Mouse (Mus musculus) left cerebral cortex, postnatal 36 days (tissue): ENCODE measurements around the gene Celsr2. TPM values are rescaled to one million over a fixed set of nuclear protein-coding genes. Genes with fewer than 3 reads are reported as not detected.
A peak's percentile ranks its signal among the peaks of the same experiment; 100 is the strongest.

Experiments used
- DNase-seq, 2 experiments: peaks; one replicate each; pipeline ENCODE4 v3.0.0; 2021 to 2022; ENCODE audit warnings: low spot score in 2 of 2, mixed read lengths in 1 of 2
- intact Hi-C: fragments of 180-260 bp; cut with DNase I; formaldehyde crosslinking; loops from one replicate; pipeline ENCODE4 v1.15.1; 2025
- total RNA-seq, 2 experiments: library from RNA; stranded (reverse); gene quantifications; 2 replicates each; pipeline ENCODE4 v1.2.3; 2021

Celsr2 gene
- total RNA-seq: 100 to 1,000 TPM; 168 to 174 TPM

DNA sequence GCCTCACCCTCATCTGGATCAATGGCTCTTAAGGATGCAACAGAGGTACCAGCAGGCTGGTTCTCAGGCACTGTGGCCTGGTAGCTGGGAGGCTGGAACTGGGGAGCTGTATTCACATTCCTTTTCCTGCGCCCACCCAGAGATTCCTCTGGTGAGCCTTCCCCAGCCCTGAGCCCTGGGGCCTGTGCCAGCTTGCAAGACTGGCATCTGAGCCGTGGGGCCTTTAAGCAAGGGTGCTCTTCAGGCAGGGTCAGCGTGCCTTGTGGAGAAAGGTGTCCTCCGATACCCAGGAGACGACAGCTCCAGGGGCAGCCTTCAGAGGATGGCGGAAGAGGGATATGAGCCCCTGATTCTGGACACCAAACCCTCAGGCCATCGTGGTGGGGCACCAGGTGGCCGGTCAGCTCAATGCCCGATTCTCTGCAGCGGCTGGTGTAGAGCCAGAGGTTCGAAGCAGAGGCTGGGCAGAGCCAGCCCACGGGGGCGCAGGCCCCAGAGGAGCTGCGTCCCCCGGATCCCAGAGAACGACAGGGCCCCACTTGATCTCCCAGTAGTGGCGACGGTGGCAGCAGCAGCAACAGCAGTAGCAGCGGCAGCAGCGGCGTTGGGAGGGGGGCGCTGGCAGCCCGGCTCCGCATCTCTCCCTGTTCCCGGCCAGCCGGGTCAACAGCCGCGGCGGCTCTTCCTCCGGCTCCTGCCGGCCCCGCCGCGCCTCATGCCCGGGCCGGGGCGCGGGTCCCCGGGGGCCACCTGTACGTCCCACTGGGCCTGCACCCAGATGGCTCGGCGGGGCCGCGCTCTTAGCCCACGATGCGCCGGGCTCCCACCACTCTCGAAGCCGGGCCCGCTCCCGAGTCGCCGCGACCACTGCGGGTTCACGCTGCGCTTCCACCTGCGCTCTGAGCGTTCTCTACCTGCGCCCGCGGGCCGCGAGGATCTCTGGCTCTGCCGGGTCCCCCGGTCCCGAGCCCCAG is at the start of gene Celsr2:
TSS of gene Celsr2 (minus strand) at position 696 of the 974 bp plus-strand sequence.
- DNase-seq: peak in 1 of 2 experiments; percentile 66
- intact Hi-C loops: no loop called here

DNA sequence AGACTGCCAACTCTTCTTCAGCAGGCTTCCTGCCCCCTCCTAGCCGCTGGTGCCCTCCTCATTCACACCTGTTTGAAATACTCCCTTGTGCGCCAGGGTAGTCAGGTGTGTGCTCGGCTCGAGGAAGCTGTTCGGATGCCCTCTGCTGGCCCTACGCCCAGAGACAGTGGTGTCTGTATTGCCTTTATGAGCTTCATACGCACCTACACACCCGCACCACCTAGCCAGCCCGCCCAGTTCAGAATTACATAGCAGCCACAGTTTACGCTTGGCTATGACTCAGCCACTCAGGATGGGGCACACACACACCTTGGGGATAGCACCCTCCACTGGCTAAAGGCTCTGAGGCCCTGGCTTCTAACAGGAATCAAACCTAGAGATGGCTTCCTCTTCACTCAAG is 43.5 kb upstream of the Celsr2 start:
- DNase-seq: no peak
- intact Hi-C loops: no loop called here

DNA sequence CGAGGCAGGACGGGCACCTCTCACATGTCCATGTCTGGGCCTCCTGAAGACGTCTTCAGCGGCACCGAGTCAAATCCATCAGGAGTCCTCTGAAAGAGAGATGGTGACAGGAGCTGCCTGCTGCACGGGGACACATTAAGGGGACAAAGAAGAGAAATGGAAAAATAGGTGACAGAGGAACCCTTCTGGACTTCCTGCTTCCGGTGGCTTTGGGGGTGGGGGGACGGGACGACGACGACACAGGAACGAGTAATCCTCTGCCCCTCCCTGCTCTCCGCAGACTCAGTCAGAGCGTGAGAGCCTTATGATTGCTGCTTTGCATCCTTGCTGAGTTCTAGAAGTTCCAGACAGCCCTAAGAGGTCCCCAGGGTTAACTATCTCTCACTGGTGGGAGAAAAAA is 43.0 kb upstream of the Celsr2 start:
- no peak for DNase-seq
- intact Hi-C loops: no loop called here

DNA sequence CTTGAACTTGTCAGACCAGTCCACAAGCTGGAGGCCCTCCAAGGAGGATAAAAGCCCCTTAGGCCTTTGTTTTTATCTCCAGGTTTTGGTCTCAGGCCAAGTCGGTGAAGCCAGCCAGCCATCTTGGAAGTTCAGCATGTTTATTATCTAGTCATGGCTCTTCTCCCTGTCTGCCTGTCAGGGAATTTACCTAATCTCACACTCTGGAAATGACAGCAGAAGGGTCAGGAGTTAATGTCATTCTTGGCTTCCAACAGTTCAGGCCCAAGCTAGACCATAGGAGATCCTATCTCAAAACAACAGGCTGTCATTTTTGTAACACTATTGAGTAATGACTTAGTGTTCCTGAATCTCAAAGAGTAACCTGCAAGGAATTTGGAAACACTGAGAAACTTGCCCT is 38.8 kb upstream of the Celsr2 start:
- intact Hi-C loops: no loop called here

DNA sequence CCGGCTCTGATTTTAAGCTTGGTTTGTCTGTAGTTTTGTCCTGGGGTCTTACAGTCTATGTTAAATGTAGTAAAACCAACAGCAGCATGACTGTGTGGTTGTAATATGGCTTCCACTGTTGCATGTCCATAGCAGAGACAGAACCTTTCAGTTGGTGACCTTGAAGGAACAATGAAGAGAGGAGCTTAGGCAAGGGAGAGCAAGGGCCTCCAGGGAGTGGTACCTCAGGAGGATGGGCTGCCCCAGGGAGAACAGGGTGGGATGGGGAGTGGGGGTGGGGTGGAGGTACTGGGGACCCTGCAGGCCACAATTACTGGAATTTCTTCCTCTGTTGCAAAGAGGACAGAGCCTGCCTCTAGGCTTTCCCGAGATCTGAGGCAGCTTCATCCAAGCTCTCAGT is 36.6 kb upstream of the Celsr2 start:
- intact Hi-C loops: no loop called here

More for the DNA sequence above, 38.8 kb upstream of the Celsr2 start:
- no peak for DNase-seq

DNA sequence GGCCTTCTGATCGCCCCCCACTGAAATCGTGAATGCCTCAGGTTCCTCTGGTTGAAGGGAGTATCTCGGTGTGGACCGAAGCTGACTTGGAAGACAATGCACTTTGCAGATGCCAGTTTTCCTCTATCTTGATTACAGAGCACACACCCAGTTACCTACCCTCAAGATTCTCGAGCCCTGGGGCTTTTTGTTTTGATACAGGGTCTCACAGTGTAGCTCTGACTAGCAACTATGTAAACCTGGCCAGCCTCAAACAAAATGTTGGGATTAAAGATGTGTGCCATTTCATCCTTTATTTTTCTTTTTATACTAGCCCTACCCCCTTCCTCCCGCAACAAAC is 30.0 kb upstream of the Celsr2 start:
- DNase-seq: no peak
- intact Hi-C loops: no loop called here

More for the DNA sequence above, 36.6 kb upstream of the Celsr2 start:
- DNase-seq: no peak

DNA sequence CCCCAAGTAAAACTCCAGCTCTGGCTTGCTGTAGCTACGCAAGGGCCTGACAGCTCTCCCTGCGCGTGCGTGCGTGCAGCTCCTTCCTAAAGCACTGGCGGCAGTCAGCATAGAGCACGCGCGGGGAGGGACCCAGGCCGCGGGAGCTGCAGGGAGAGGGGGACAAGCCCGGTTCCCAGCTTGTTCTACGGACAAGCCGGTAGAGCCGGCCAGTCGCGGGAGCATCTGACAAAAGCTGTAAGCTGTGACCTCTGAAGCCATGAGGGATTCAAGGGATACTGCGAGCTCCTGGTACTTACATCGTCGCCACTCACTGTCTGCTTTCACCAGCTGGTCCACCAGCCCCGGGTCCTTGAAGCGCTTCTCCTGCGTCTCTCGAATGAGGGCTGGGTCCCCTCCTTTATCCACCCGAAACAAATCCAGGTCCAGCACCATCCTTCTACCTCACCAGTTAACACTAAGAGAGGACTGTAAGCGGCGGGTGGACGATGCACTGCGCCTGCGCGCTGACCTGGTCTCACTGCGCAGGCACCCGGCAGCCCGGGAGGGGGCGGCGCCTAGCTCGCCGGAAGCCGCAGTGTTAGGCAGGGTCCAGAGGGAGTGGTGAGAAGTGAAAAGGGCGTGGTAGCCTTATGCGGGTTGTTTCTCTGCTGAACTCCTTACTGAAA is 29.5 kb upstream of the Celsr2 start, which contains the start of gene Sars:
TSS of gene Sars (minus strand) at position 512 of the 668 bp plus-strand sequence.
- DNase-seq: peak; percentile 87 to 90
- intact Hi-C loops: loop anchor here (5.0 kb wide), 1 partner anchor 38 kb away; no protein-coding TSS in a partner anchor

DNA sequence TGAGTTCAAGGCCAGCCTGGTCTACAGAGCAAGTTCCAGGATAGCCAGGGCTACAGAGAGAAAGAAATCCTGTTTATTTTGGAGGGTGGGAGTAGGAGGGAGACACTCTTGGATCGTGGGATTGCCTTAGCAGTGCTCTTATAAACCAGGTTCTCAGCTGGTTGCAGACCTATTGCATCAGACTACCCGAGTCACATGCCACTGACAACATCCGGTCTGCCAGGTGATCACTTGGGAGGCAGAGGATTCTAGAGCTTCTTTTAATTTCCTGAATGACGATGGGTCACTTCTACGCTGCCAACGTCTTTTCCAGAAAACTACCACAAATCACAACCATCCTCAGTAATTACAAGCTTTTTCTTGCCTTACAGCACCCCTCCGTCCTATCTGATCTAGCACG is 28.7 kb upstream of the Celsr2 start:
- intact Hi-C loops: loop anchor here (5.0 kb wide), 1 partner anchor 37 kb away; no protein-coding TSS in a partner anchor
- DNase-seq: peak; percentile 40 to 43

DNA sequence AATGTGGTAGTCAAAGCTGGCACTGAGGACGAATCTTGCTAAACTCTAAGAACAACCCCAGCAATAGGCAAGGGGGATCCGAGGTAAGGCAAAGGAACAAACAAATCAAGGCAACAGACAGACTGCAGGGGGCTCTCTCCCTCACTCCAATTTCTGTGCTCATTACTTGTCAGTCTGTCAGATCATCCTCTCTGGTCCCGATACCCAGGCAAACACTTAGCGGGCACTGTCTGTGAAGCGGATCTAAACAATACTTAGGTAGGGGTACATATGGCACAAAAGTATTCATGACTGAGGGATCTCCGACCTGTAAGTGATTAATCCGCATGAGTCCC is 21.0 kb upstream of the Celsr2 start:
- no peak for DNase-seq
- intact Hi-C loops: no loop called here

DNA sequence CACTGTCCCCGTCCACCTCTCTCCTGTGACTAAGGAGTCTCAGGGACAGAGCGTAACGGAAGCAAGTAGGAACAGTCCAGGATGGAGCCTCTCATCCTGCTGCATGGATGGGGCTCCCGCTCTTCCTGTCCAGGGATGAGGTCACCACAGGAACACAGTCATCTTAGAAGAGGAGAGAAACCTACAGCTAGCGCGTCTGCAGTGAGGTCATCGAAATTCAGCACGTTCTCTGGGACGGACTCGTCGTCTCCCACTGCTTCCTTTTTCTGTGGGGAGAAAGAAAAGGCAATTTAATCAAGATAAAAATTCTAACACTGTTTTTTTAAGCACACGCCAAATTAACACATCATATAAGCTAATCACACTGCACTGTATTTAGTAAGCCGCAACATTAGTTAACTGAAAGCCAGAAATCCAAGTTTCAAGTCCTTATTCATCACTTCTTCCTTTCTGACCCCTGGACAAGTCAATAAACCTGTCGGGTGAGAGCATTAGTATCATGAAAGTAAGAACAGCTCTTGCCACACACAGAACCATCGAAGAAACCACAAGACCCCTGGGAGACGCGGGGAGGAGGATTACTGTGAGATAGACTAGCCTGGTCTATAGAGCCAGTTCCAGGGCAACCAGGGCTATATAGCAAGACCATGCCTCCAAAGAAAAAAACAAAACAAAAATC is 20.5 kb upstream of the Celsr2 start:
- intact Hi-C loops: no loop called here
- DNase-seq: no peak

DNA sequence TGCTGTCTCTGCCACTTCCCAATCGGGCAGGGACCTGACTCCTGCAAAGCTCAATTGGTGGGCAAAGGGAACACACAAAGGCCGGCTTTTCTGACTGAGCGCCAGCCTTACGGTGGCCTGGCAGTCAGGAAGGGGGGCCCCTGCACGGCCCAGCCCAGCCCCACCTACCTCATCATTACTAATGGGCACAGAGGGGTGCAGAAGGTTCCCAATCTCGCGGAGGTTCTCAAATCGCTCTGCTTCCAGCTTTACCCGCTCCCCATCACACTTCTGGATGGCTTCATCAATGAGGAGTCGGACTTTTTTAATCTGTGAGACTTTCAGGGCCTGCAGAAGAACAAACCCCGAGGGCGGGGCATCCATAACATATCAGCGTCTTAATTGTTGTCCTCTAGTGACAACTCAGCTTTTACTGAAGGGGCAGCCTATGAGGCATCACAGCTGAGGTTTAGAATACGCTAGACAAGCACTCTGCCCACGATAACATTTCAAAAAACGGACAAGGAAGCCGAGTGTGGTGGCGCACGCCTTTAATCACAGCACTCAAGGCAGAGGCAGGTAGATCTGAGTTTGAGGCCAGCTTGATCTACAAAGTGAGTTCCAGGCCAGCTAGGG is 18.6 kb upstream of the Celsr2 start:
- intact Hi-C loops: no loop called here
- no peak for DNase-seq

DNA sequence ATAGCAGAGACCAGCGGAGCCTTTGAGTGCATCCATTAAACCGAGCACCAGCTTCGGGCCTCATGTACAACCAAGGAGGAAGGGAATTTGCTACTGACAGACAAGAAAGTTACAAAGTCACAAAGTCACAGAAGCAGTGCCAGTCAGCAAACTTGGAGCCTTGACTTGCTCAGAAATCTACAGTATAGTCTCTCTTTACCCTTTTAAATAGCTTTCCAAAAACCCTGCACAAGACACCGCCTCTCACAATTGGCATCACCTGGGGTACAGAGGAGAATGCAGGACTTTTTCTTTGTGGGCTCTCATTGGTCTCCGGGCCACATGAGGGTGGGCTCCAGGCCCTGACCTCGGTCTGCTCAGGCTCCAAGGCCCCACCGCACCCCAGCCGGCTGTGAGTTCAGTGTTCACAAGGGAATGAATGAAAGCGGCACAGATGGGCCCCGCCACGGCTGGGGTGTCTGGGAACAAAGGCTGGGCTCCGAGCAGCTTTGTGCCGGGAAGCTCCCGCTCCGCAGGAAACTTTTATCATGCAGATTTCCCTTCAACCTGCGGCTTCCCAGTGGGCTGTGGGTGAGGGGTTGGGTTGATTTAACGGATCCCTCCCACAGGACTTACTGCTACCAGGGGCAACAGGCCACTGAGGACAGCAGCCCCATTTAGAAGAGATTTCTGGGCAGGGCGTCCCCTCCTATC is 18.0 kb upstream of the Celsr2 start:
- intact Hi-C loops: no loop called here
- no peak for DNase-seq

DNA sequence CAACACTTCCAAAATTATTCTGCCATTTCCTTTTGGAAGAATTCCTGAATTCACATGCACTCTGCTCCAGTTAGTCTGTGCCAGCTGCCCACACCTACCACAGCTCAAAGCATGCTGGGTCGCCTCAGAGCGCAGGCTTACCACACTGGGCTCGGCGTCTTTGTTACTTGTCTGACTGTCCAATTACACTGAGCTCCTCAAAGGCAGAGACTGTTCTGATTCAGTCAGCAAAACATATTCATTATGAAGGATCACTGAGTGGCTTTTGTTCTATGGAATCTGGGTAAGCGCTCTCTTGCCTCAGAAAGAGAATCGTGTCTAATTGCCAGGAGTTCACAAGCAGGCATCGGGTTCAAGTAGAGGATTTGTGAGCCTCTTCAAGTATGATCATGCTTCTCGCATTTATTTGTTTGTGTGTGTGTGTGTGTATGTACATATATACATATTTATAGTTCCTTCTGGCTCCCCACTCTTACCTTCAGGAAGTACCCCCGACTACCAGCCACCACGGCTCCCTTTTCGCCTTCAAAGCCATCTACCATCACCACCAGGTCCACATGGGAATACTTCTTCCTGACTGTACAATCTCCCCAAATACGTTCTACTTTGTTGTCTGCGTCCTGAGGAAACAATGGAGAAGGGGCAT is 17.3 kb upstream of the Celsr2 start:
- DNase-seq: no peak
- intact Hi-C loops: no loop called here

DNA sequence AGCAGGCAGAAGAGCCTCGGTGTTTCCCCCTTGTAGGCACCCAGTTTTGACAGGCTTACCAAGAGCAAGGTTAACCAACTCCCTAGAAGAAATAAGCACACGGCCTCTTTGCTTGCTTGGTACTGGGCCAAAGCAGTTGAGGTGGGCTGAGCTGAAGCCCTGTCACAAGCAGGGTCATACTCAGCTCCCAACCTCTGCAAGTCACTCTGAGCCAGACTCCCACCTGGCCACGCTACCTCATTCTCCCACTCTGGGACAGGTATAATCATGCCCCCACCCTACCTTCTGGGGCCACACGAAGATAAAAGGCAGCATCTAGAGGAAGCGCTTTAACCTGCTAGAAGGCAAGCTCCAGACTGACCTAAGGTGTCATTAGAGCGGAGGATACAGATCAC is 10.3 kb upstream of the Celsr2 start:
- intact Hi-C loops: no loop called here
- DNase-seq: no peak

DNA sequence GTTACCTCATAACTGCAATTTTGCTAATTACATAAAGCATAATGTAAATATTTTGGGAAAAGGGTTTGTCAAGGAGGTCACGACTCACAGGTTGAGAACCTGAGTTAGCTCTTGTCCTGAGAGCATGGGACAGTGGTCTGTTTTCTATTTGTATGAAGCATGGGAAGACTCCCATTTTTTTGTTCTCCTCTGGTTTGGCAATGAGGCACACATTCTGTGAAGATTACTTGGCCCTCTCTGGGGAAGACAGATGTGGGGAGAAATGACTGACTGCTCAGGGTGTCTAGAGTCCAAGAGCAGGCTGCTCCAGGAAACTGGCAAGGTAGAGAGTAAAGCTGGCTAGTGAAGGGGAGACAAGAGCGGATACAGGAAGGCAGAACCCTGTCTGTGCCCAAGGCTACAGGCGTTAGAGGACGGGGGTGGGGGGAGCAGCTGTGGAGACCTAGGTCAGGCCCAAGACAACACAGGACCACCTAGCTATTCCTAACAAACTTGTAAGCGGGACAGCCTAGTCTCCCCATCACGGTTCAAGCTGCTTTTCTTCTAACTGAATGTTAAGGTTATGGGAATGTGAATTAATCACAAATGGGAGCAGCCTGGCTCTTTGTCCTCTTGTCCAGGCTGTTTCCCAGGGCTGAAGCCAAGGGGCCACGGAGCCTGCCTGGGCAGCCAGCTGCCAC is 9.7 kb upstream of the Celsr2 start:
- DNase-seq: no peak
- intact Hi-C loops: no loop called here

DNA sequence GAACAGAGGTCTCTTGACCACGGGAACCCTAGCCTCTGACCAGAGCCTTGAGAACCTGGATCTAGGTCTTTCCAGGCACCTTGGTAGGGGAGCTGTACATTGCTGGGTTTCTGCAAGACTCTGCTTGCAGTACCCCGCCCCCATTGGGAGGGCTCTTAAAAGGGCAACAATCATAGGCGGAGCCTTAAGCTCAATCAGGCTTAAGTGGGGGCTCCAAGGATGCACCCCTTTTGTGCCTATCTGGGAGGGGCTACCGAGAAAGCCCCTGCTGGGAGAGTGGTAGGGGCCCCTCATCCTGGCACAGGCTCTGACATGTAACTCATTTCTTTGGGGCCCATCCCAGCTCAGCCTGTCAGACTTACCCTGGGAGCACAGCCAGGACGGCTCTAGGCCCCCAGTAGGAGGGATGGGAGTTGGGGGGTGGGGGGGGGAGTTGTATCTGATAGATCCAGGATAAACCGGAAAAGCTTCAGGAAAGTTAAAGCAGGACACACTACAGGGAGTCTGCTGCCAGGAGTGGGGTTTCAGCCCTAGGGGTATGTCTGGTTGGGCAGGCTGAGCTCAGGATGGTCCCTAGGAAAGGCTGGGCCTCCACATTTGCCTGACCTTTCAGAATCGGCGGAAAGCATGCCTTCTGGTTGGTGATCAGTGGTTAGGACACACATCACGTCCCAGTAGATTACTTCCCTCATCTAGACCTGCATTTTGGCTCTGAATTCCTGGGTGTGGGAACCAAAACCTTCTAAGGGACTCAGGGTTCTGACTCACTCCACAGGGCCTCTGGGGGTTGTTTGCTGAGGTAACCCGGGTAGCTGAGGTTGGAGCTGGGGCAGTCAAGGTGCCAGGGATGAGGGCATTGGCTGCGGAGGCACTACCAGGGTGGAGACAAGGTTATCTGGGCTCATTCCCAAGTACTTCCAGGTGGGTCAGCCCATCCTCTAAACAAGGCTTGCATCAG is 8.8 kb upstream of the Celsr2 start:
- no peak for DNase-seq
- intact Hi-C loops: no loop called here

DNA sequence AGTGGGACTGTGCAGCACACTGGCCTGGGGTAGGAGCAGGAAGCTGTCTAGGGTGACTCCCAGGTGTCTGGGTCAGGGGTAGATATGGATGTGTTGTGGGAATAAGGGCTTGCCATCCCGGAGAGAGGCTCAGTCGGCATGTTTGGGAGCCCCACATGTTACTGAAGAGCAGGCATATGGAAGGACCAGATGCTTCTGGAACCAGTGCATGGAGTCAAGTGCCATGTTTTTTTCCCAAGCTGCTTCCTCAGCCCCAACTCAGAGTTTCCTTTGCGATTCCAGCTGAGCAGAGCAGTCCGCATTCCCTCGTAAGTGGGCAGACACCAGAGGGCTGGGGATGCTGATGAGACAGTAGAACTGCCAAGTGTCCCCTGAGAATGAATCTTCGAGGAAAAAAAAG is 7.7 kb upstream of the Celsr2 start:
- intact Hi-C loops: no loop called here
- no peak for DNase-seq
